Mouse (Mus musculus): ENCODE results near the gene 4921539E11Rik. TPM values are rescaled to one million over a fixed set of nuclear protein-coding genes. Genes with fewer than 3 reads are reported as not detected.

The 4921539E11Rik gene
- polyA plus RNA-seq, 1 experiment from 2014 or later: not detected

DNA sequence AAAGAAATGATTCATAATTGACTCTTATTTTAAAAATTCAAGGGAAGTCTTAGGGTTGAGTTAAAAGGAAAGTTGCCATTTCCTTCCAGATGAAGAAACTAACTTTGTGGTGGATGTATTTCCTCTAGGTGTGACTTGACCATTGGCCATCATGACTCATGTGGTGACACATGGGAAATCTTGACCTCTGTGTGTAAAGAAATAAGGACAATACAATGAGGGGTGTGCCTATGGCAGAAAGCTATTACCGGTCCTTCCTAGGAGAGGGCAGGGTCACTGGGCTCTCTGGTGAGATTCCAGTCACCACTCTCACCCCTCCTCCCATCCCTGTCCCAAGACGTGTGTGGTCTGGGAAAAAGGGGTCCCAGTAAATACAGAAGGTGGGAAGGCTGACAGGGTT is 25.5 kb downstream of the 4921539E11Rik start:
- Histone ChIP-seq H3K27me3 (ENCODE audit: control insufficient read depth, insufficient read depth, low read length) (no peaks in the 10 kb centered on the region), H3K4me3 (ENCODE audit: control insufficient read depth in 1 of 2, insufficient read depth in 1 of 2, low read depth in 1 of 2, low read length in 2 of 2) (no peak overlapping the region), H3K9me3 (ENCODE audit: control insufficient read depth, low read length) (no peaks in the 10 kb centered on the region), H3K9ac (ENCODE audit: low read length) (no peak overlapping the region), H3K4me1 (ENCODE audit: control insufficient read depth in 2 of 2, insufficient read depth in 2 of 2, low read length in 2 of 2) (no peaks in the 10 kb centered on the region), H3K27ac (replicated peaks in 1 of 2; ENCODE audit: control insufficient read depth in 1 of 2, insufficient read depth in 1 of 2, low read depth in 2 of 2, low read length in 2 of 2) (no peak overlapping the region), H3K36me3 (ENCODE audit: control insufficient read depth, insufficient read depth, low read length) (no peaks in the 10 kb centered on the region), H3K4me2 (ENCODE audit: low read length) (no peak overlapping the region)
- WGBS: 26% methylated on average over 2 of the region's 2 CpGs
- no peak for ATAC-seq (ENCODE audit: insufficient number of reproducible peaks, insufficient read depth, low FRiP score, low read depth)

DNA sequence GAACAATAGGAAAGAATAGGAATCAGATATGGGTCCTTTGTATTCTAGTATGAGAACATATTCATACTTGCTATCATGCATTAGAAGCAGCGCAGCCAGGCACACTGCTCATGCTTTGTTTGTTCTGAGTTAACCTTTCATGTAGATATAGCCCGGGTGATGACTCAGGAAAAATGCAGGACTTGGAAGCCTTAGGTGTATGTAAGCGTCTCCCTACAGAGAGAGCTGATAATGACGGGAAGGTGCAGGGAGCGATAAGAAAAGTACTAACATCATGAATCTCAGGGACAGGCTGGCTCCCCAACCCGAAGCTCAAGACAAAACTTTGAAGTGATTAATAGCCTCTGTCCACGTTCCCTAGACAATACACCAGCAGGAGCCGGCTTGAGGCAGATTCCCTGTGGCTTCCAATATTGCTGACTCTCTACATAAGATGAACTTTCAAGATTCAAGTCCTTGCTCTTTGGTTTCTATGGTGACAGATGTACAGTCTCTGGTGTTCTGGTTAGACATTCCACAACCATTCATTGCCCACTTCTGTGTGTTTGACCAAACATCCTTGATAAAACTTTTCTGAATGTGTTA is 26.8 kb downstream of the 4921539E11Rik start:
- Histone ChIP-seq H3K9me3 (ENCODE audit: control insufficient read depth, low read length) (no peaks in the 10 kb centered on the region), H3K36me3 (ENCODE audit: control insufficient read depth, insufficient read depth, low read length) (no peaks in the 10 kb centered on the region), H3K9ac (ENCODE audit: low read length) (no peak overlapping the region), H3K4me3 (ENCODE audit: control insufficient read depth in 1 of 2, insufficient read depth in 1 of 2, low read depth in 1 of 2, low read length in 2 of 2) (no peak overlapping the region), H3K27ac (replicated peaks in 1 of 2; ENCODE audit: control insufficient read depth in 1 of 2, insufficient read depth in 1 of 2, low read depth in 2 of 2, low read length in 2 of 2) (no peak overlapping the region), H3K4me1 (ENCODE audit: control insufficient read depth in 2 of 2, insufficient read depth in 2 of 2, low read length in 2 of 2) (no peaks in the 10 kb centered on the region), H3K4me2 (ENCODE audit: low read length) (no peak overlapping the region), H3K27me3 (ENCODE audit: control insufficient read depth, insufficient read depth, low read length) (no peaks in the 10 kb centered on the region)
- no peak for ATAC-seq (ENCODE audit: insufficient number of reproducible peaks, insufficient read depth, low FRiP score, low read depth)
- 41% methylated on average over 8 of the region's 8 CpGs for WGBS

GRCm38 (mm10) chr4:103263378-103263777 is 27.3 kb downstream of the 4921539E11Rik start:
- Histone ChIP-seq H3K9ac (ENCODE audit: low read length) (no peak overlapping the region), H3K4me1 (ENCODE audit: control insufficient read depth in 2 of 2, insufficient read depth in 2 of 2, low read length in 2 of 2) (no peaks in the 10 kb centered on the region), H3K4me3 (ENCODE audit: control insufficient read depth in 1 of 2, insufficient read depth in 1 of 2, low read depth in 1 of 2, low read length in 2 of 2) (no peak overlapping the region), H3K27me3 (ENCODE audit: control insufficient read depth, insufficient read depth, low read length) (no peaks in the 10 kb centered on the region), H3K9me3 (ENCODE audit: control insufficient read depth, low read length) (no peaks in the 10 kb centered on the region), H3K36me3 (ENCODE audit: control insufficient read depth, insufficient read depth, low read length) (no peaks in the 10 kb centered on the region), H3K4me2 (ENCODE audit: low read length) (no peak overlapping the region), H3K27ac (replicated peaks in 1 of 2; ENCODE audit: control insufficient read depth in 1 of 2, insufficient read depth in 1 of 2, low read depth in 2 of 2, low read length in 2 of 2) (no peak overlapping the region)
- no peak for ATAC-seq (ENCODE audit: insufficient number of reproducible peaks, insufficient read depth, low FRiP score, low read depth)
- 69% methylated on average over 5 of the region's 5 CpGs for WGBS

GRCm38 (mm10) chr4:103258817-103259216 is 31.8 kb downstream of the 4921539E11Rik start:
- Histone ChIP-seq H3K4me1 (ENCODE audit: control insufficient read depth in 2 of 2, insufficient read depth in 2 of 2, low read length in 2 of 2) (no peaks in the 10 kb centered on the region), H3K27ac (replicated peaks in 1 of 2; ENCODE audit: control insufficient read depth in 1 of 2, insufficient read depth in 1 of 2, low read depth in 2 of 2, low read length in 2 of 2) (no peak overlapping the region), H3K9me3 (ENCODE audit: control insufficient read depth, low read length) (no peaks in the 10 kb centered on the region), H3K9ac (ENCODE audit: low read length) (no peak overlapping the region), H3K36me3 (ENCODE audit: control insufficient read depth, insufficient read depth, low read length) (no peaks in the 10 kb centered on the region), H3K4me2 (ENCODE audit: low read length) (no peak overlapping the region), H3K27me3 (ENCODE audit: control insufficient read depth, insufficient read depth, low read length) (no peaks in the 10 kb centered on the region), H3K4me3 (ENCODE audit: control insufficient read depth in 1 of 2, insufficient read depth in 1 of 2, low read depth in 1 of 2, low read length in 2 of 2) (no peak overlapping the region)
- ATAC-seq (ENCODE audit: insufficient number of reproducible peaks, insufficient read depth, low FRiP score, low read depth): no peak
- 87% methylated on average over 3 of the region's 3 CpGs for WGBS

GRCm38 (mm10) chr4:103253846-103254245 is 36.8 kb downstream of the 4921539E11Rik start:
- Histone ChIP-seq H3K4me2 (ENCODE audit: low read length) (no peak overlapping the region), H3K4me3 (ENCODE audit: control insufficient read depth in 1 of 2, insufficient read depth in 1 of 2, low read depth in 1 of 2, low read length in 2 of 2) (no peak overlapping the region), H3K9me3 (ENCODE audit: control insufficient read depth, low read length) (no peaks in the 10 kb centered on the region), H3K9ac (ENCODE audit: low read length) (no peak overlapping the region), H3K27me3 (ENCODE audit: control insufficient read depth, insufficient read depth, low read length) (no peaks in the 10 kb centered on the region), H3K27ac (replicated peaks in 1 of 2; ENCODE audit: control insufficient read depth in 1 of 2, insufficient read depth in 1 of 2, low read depth in 2 of 2, low read length in 2 of 2) (no peak overlapping the region), H3K36me3 (ENCODE audit: control insufficient read depth, insufficient read depth, low read length) (no peaks in the 10 kb centered on the region), H3K4me1 (ENCODE audit: control insufficient read depth in 2 of 2, insufficient read depth in 2 of 2, low read length in 2 of 2) (no peaks in the 10 kb centered on the region)
- WGBS: 43% methylated on average over 4 of the region's 4 CpGs
- ATAC-seq (ENCODE audit: insufficient number of reproducible peaks, insufficient read depth, low FRiP score, low read depth): no peak

DNA sequence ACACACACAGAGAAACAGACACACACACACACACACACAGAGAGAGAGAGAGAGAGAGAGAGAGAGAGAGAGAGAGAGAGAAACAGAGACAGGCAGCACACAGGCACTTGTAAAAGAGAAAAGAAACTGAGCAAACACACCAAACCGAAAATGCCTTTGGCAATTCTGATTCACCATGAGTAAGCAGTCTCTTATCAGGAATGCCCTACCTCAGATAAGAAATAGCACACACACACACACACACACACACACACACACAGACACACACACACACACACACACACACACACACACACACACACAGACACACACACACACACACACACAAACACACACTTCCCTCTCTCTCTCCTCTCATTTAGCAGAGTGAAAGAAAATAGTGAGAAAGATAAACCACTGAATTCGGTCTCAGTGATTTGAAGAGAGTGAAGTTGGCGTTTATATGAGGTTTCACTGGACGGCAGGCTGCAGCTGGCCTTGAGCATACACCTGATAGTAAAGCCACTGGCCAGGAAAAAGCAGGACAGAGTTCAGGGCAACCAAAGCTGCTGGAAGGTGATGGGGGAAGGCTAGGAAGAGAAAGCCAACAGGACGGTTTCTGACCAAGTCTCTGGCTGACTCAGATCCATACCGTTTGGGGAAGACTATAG is 41.1 kb downstream of the 4921539E11Rik start:
- Histone ChIP-seq H3K4me2 (ENCODE audit: low read length) (no peak overlapping the region), H3K9me3 (ENCODE audit: control insufficient read depth, low read length) (no peaks in the 10 kb centered on the region), H3K27ac (replicated peaks in 1 of 2; ENCODE audit: control insufficient read depth in 1 of 2, insufficient read depth in 1 of 2, low read depth in 2 of 2, low read length in 2 of 2) (no peak overlapping the region), H3K9ac (ENCODE audit: low read length) (no peak overlapping the region), H3K36me3 (ENCODE audit: control insufficient read depth, insufficient read depth, low read length) (no peaks in the 10 kb centered on the region), H3K4me1 (ENCODE audit: control insufficient read depth in 2 of 2, insufficient read depth in 2 of 2, low read length in 2 of 2) (no peaks in the 10 kb centered on the region; a peak in 1 of 4 replicates), H3K27me3 (ENCODE audit: control insufficient read depth, insufficient read depth, low read length) (no peaks in the 10 kb centered on the region), H3K4me3 (ENCODE audit: control insufficient read depth in 1 of 2, insufficient read depth in 1 of 2, low read depth in 1 of 2, low read length in 2 of 2) (no peak overlapping the region)
- 35% methylated on average over 6 of the region's 6 CpGs for WGBS
- ATAC-seq (ENCODE audit: insufficient number of reproducible peaks, insufficient read depth, low FRiP score, low read depth): no peak

- Histone ChIP-seq H3K9me3 (ENCODE audit: control insufficient read depth, low read length) (no peaks in the 10 kb centered on the region), H3K27me3 (ENCODE audit: control insufficient read depth, insufficient read depth, low read length) (no peaks in the 10 kb centered on the region), H3K4me2 (ENCODE audit: low read length) (no peak overlapping the region), H3K4me3 (ENCODE audit: control insufficient read depth in 1 of 2, insufficient read depth in 1 of 2, low read depth in 1 of 2, low read length in 2 of 2) (no peak overlapping the region), H3K36me3 (ENCODE audit: control insufficient read depth, insufficient read depth, low read length) (no peaks in the 10 kb centered on the region), H3K4me1 (ENCODE audit: control insufficient read depth in 2 of 2, insufficient read depth in 2 of 2, low read length in 2 of 2) (no peaks in the 10 kb centered on the region; a peak in 1 of 4 replicates), H3K9ac (ENCODE audit: low read length) (no peak overlapping the region), H3K27ac (replicated peaks in 1 of 2; ENCODE audit: control insufficient read depth in 1 of 2, insufficient read depth in 1 of 2, low read depth in 2 of 2, low read length in 2 of 2) (no peak overlapping the region)
- ATAC-seq (ENCODE audit: insufficient number of reproducible peaks, insufficient read depth, low FRiP score, low read depth): no peak
- 89% methylated on average over 2 of the region's 2 CpGs for WGBS
Measured at GRCm38 (mm10) chr4:103247813-103248212, 42.9 kb downstream of the 4921539E11Rik start.

- Histone ChIP-seq H3K4me1 (ENCODE audit: control insufficient read depth in 2 of 2, insufficient read depth in 2 of 2, low read length in 2 of 2) (no peaks in the 10 kb centered on the region; a peak in 1 of 4 replicates), H3K27ac (replicated peaks in 1 of 2; ENCODE audit: control insufficient read depth in 1 of 2, insufficient read depth in 1 of 2, low read depth in 2 of 2, low read length in 2 of 2) (no peak overlapping the region), H3K9ac (ENCODE audit: low read length) (no peak overlapping the region), H3K4me3 (ENCODE audit: control insufficient read depth in 1 of 2, insufficient read depth in 1 of 2, low read depth in 1 of 2, low read length in 2 of 2) (no peak overlapping the region), H3K27me3 (ENCODE audit: control insufficient read depth, insufficient read depth, low read length) (no peaks in the 10 kb centered on the region), H3K4me2 (ENCODE audit: low read length) (no peak overlapping the region), H3K9me3 (ENCODE audit: control insufficient read depth, low read length) (no peaks in the 10 kb centered on the region), H3K36me3 (ENCODE audit: control insufficient read depth, insufficient read depth, low read length) (no peaks in the 10 kb centered on the region)
- no peak for ATAC-seq (ENCODE audit: insufficient number of reproducible peaks, insufficient read depth, low FRiP score, low read depth)
- 78% methylated on average over 3 of the region's 3 CpGs for WGBS
Measured at GRCm38 (mm10) chr4:103247249-103247648, 43.4 kb downstream of the 4921539E11Rik start.

All from heart, embryonic 14.5 days (tissue).